Mouse (Mus musculus) heart, adult 2 months (tissue): ENCODE measurements around the gene Msto1.

Source experiments
- CTCF ChIP-seq: fragments of 200-600 bp; IDR thresholded peaks from 2 replicates; pipeline ENCODE4 v1.8.1; 2022; ENCODE audit warnings: antibody characterized with exemption, mild to moderate bottlenecking, moderate library complexity
- POLR2A ChIP-seq: fragments of 200-500 bp; IDR thresholded peaks from 2 replicates; pipeline ENCODE4 v1.6.1; 2011; ENCODE audit warnings: mild to moderate bottlenecking, low read depth, low read length, control low read depth; ENCODE audit not compliant: insufficient read depth

DNA sequence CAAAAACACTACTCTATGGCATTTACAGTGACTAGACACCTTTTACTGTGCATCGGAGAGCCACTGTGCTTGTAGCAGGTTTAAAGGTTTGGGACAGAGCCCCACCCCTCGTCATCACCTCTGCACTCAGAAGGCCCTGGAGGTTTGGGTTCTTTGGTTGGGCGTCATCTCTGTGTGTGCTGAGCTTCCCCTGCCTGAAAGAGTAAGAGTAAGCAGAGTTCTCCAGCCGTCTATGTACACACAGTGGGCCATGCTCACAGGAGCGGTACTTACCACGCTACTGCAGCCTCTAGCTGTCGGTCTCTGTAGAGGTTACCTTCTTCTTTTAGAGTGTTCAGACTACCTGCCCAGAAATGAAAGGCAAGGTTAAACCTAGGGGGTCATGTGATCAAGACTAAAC, 1.2 kb downstream of the Msto1 start:
- TF ChIP-seq CTCF = no peak
- no peak for TF ChIP-seq POLR2A
